Mouse (Mus musculus): ENCODE data around the gene Gm49450. TPM values are rescaled to one million over a fixed set of nuclear protein-coding genes. Genes with fewer than 3 reads are reported as not detected.

The Gm49450 gene
- polyA plus RNA-seq (2015; fragmentation: Nextera tagmentation; extraction: Ambion mirVana): not detected in 2 replicates

- Histone ChIP-seq H3K36me3 (peaks cover 9% of the 10 kb centered on the region; the same call in 1 of the 2 replicates), H3K4me3 (peak within 1 kb of the TSS; percentile 83), H3K4me2 (peak within 1 kb of the TSS; percentile 55), H3K4me1 (peaks cover 16% of the 10 kb centered on the region), H3K27me3 (no peaks in the 10 kb centered on the region), H3K27ac (peak within 1 kb of the TSS; percentile 98), H3K9me3 (no peaks in the 10 kb centered on the region), H3K9ac (peak within 1 kb of the TSS; percentile 95)
- 5% methylated on average over 28 of the region's 28 CpGs for WGBS
- peak; percentile 98 for ATAC-seq (ENCODE audit: insufficient number of reproducible peaks, low FRiP score, low TSS enrichment, low read depth)
Observed at GRCm38 (mm10) chr15:98953401-98954356, at the start of gene Gm49450, which contains the start of gene Tuba1a. TSS of gene Gm49450 (minus strand) at chr15:98953551. TSS of gene Tuba1a (minus strand) at chr15:98953703.

DNA sequence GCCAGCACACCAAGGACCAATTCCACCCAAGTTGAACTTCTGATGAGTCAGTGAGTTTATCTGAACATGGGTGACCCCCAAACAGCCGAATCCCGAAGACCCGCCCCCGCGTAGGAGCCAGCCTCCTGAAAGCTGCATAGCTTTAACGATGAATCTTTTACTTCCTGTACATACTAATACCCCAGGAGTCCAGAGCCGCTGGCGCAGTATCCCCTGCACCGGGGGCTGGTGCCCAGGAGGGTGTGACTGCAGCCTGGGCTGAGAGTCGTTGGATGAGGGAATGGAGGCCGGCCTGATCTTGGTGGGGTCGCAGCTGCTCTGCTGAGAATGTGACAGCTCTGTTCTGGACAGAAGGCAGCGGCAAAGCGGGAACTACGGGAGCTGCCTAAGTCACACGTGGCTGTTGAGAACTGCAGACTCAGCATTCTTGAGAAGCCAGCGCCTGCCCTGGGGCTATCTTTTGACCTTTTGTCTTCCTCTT lies 48.1 kb upstream of the Gm49450 start:
- peak overlapping the region; percentile 65 for H3K27ac ChIP-seq
- WGBS: 13% methylated on average over 17 of the region's 17 CpGs
- 0 out of 2 replicates have a peak overlapping the region, but pooled peaks have one; percentile 7 for H3K9ac ChIP-seq
- peak overlapping the region; percentile 53 for H3K4me2 ChIP-seq
- ATAC-seq (ENCODE audit: insufficient number of reproducible peaks, low FRiP score, low TSS enrichment, low read depth): peak; percentile 44; the same call in 1 of the 2 replicates
- no peaks in the 10 kb centered on the region for H3K27me3 ChIP-seq
- peaks cover 19% of the 10 kb centered on the region for H3K4me1 ChIP-seq
- H3K4me3 ChIP-seq: peak overlapping the region; percentile 24
- H3K36me3 ChIP-seq: no peaks in the 10 kb centered on the region
- H3K9me3 ChIP-seq: no peaks in the 10 kb centered on the region

- Histone ChIP-seq H3K27me3 (no peaks in the 10 kb centered on the region), H3K4me3 (peak overlapping the region; percentile 24; the same call in 1 of the 2 replicates), H3K36me3 (no peaks in the 10 kb centered on the region), H3K9ac (no peak overlapping the region), H3K27ac (peak overlapping the region; percentile 67), H3K4me1 (peaks cover 19% of the 10 kb centered on the region), H3K4me2 (peak overlapping the region; percentile 53), H3K9me3 (no peaks in the 10 kb centered on the region)
- 39% methylated on average over 14 of the region's 14 CpGs for WGBS
- no peak for ATAC-seq (ENCODE audit: insufficient number of reproducible peaks, low FRiP score, low TSS enrichment, low read depth)
Observed at GRCm38 (mm10) chr15:99000535-99001283, 47.4 kb upstream of the Gm49450 start.

GRCm38 (mm10) chr15:98998775-98999157 lies 45.4 kb upstream of the Gm49450 start:
- Histone ChIP-seq H3K27ac (no peak overlapping the region), H3K4me1 (peaks cover 19% of the 10 kb centered on the region), H3K4me2 (no peak overlapping the region), H3K4me3 (no peak overlapping the region), H3K27me3 (no peaks in the 10 kb centered on the region), H3K9me3 (no peaks in the 10 kb centered on the region), H3K36me3 (no peaks in the 10 kb centered on the region), H3K9ac (no peak overlapping the region)
- WGBS: 61% methylated on average over 6 of the region's 6 CpGs
- ATAC-seq (ENCODE audit: insufficient number of reproducible peaks, low FRiP score, low TSS enrichment, low read depth): no peak

GRCm38 (mm10) chr15:98997938-98998774 lies 44.8 kb upstream of the Gm49450 start:
- no peak for ATAC-seq (ENCODE audit: insufficient number of reproducible peaks, low FRiP score, low TSS enrichment, low read depth)
- WGBS: 63% methylated on average over 13 of the region's 13 CpGs
- no peak overlapping the region for H3K4me2 ChIP-seq
- H3K9ac ChIP-seq: no peak overlapping the region
- no peaks in the 10 kb centered on the region for H3K36me3 ChIP-seq
- no peak overlapping the region for H3K27ac ChIP-seq
- no peak overlapping the region for H3K4me3 ChIP-seq
- no peaks in the 10 kb centered on the region for H3K9me3 ChIP-seq
- peaks cover 19% of the 10 kb centered on the region for H3K4me1 ChIP-seq
- no peaks in the 10 kb centered on the region for H3K27me3 ChIP-seq

GRCm38 (mm10) chr15:98996840-98997239 lies 43.5 kb upstream of the Gm49450 start:
- H3K27me3 ChIP-seq: no peaks in the 10 kb centered on the region
- H3K4me1 ChIP-seq: peaks cover 26% of the 10 kb centered on the region
- no peaks in the 10 kb centered on the region for H3K36me3 ChIP-seq
- WGBS: 81% methylated on average over 7 of the region's 7 CpGs
- no peak overlapping the region for H3K4me2 ChIP-seq
- H3K4me3 ChIP-seq: no peak overlapping the region
- no peaks in the 10 kb centered on the region for H3K9me3 ChIP-seq
- no peak overlapping the region for H3K27ac ChIP-seq
- no peak for ATAC-seq (ENCODE audit: insufficient number of reproducible peaks, low FRiP score, low TSS enrichment, low read depth)
- H3K9ac ChIP-seq: no peak overlapping the region

GRCm38 (mm10) chr15:98994957-98995520 lies 41.7 kb upstream of the Gm49450 start:
- no peak overlapping the region for H3K9ac ChIP-seq
- no peak overlapping the region for H3K4me3 ChIP-seq
- peaks cover 28% of the 10 kb centered on the region for H3K4me1 ChIP-seq
- no peak overlapping the region for H3K4me2 ChIP-seq
- 77% methylated on average over 9 of the region's 9 CpGs for WGBS
- no peak for ATAC-seq (ENCODE audit: insufficient number of reproducible peaks, low FRiP score, low TSS enrichment, low read depth)
- H3K27me3 ChIP-seq: no peaks in the 10 kb centered on the region
- no peaks in the 10 kb centered on the region for H3K9me3 ChIP-seq
- H3K36me3 ChIP-seq: no peaks in the 10 kb centered on the region
- no peak overlapping the region for H3K27ac ChIP-seq

GRCm38 (mm10) chr15:98993865-98994264 lies 40.5 kb upstream of the Gm49450 start:
- Histone ChIP-seq H3K9ac (no peak overlapping the region), H3K27me3 (no peaks in the 10 kb centered on the region), H3K36me3 (no peaks in the 10 kb centered on the region), H3K4me2 (peak overlapping the region; percentile 69), H3K9me3 (no peaks in the 10 kb centered on the region), H3K4me1 (peaks cover 32% of the 10 kb centered on the region), H3K27ac (peak overlapping the region; percentile 93; the same call in 1 of the 2 replicates), H3K4me3 (peak overlapping the region; percentile 43; the same call in 1 of the 2 replicates)
- no peak for ATAC-seq (ENCODE audit: insufficient number of reproducible peaks, low FRiP score, low TSS enrichment, low read depth)
- 2% methylated on average over 11 of the region's 11 CpGs for WGBS

DNA sequence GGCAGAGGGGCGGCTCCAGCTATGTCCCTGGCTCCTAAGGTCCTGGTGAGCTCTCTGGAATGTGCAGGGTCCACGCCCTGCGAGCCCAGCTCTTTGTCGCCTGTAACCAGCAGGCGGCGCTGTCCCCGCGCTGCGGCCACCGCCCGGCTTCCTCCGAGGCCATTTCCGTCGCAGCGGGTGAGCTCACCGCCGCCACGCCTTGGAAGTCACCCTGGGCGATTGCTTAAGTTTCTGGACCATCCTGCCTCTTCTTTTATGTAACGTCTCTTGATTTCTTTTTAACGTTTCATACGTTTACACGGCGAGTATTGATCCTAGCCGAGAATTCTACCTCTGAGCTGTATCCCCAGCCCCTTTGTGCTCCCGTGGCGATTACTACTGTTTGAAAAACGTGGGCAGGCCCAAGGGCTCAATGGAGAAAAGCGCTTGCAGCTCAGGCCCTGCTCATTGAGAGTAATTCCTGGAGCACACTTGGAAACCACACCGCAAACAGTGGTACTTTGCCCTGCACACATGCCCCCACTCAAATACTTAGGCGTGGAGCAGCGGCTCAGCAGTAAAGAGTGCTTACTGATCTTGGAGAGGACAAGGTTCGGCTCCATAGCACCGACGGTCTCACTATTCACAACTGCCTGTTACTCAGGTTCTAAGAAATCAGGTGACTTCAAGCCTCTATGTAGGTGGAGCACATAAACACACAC lies 39.9 kb upstream of the Gm49450 start:
- Histone ChIP-seq H3K4me2 (peak overlapping the region; percentile 69), H3K27ac (peak overlapping the region; percentile 93), H3K9me3 (no peaks in the 10 kb centered on the region), H3K9ac (peak overlapping the region; percentile 58), H3K4me3 (peak overlapping the region; percentile 43), H3K27me3 (no peaks in the 10 kb centered on the region), H3K4me1 (peaks cover 38% of the 10 kb centered on the region), H3K36me3 (no peaks in the 10 kb centered on the region)
- WGBS: 4% methylated on average over 35 of the region's 35 CpGs
- ATAC-seq (ENCODE audit: insufficient number of reproducible peaks, low FRiP score, low TSS enrichment, low read depth): peak; percentile 83

GRCm38 (mm10) chr15:98992086-98992912 lies 38.9 kb upstream of the Gm49450 start:
- H3K27ac ChIP-seq: peak overlapping the region; percentile 93
- H3K9me3 ChIP-seq: no peaks in the 10 kb centered on the region
- H3K9ac ChIP-seq: no peak overlapping the region
- H3K4me1 ChIP-seq: peaks cover 47% of the 10 kb centered on the region
- no peak for ATAC-seq (ENCODE audit: insufficient number of reproducible peaks, low FRiP score, low TSS enrichment, low read depth)
- H3K36me3 ChIP-seq: no peaks in the 10 kb centered on the region
- WGBS: 35% methylated on average over 17 of the region's 17 CpGs
- no peaks in the 10 kb centered on the region for H3K27me3 ChIP-seq
- peak overlapping the region; percentile 43 for H3K4me3 ChIP-seq
- H3K4me2 ChIP-seq: peak overlapping the region; percentile 69
